Mouse (Mus musculus) heart, postnatal 0 days (tissue): ENCODE results near the gene Kcnt2. TPM values are rescaled to one million over a fixed set of nuclear protein-coding genes. Genes with fewer than 3 reads are reported as not detected.

Experiments used
- ATAC-seq: fragments of 200-750 bp; cut with Nextera tagmentation; 2 replicates; pipeline ENCODE4 v1.8.0; 2017; ENCODE audit warnings: low read depth, moderate number of reproducible peaks, moderate library complexity; ENCODE audit not compliant: insufficient read depth
- DNase-seq: peaks from one replicate; pipeline ENCODE4 v3.0.0-alpha.2; 2016; ENCODE audit warnings: low spot score
- H3K27ac ChIP-seq: fragments of 300-500 bp; sonication (generic); 2 replicates; pipeline ENCODE4 v1.5.1; 2014; ENCODE audit warnings: low read depth, mild to moderate bottlenecking
- H3K27me3 ChIP-seq: fragments of 300-500 bp; sonication (generic); 2 replicates; pipeline ENCODE4 v1.6.1; 2014; ENCODE audit warnings: low read length, mixed read lengths; ENCODE audit not compliant: control insufficient read depth, insufficient read depth
- H3K36me3 ChIP-seq: fragments of 300-500 bp; sonication (generic); replicated peaks from 2 replicates; pipeline ENCODE4 v1.6.1; 2014; ENCODE audit warnings: low read length, mixed read lengths; ENCODE audit not compliant: control insufficient read depth, insufficient read depth
- H3K4me1 ChIP-seq: fragments of 300-500 bp; sonication (generic); 2 replicates; pipeline ENCODE4 v1.6.1; 2014; ENCODE audit warnings: antibody characterized with exemption; ENCODE audit not compliant: control insufficient read depth, insufficient read depth
- H3K4me2 ChIP-seq: fragments of 300-500 bp; sonication (generic); 2 replicates; pipeline ENCODE4 v1.6.1; 2014; ENCODE audit warnings: low read depth, mild to moderate bottlenecking, low read length, moderate library complexity
- H3K4me3 ChIP-seq: fragments of 300-500 bp; sonication (generic); 2 replicates; pipeline ENCODE4 v1.5.1; 2014; ENCODE audit warnings: low read depth, low read length
- H3K9ac ChIP-seq: fragments of 300-500 bp; sonication (generic); replicated peaks from 2 replicates; pipeline ENCODE4 v1.6.1; 2014; ENCODE audit warnings: low read depth, low read length, mixed read lengths
- H3K9me3 ChIP-seq: fragments of 300-500 bp; sonication (generic); replicated peaks from 2 replicates; pipeline ENCODE4 v1.6.1; 2016; ENCODE audit warnings: low read length; ENCODE audit not compliant: control insufficient read depth
- CTCF ChIP-seq: IDR thresholded peaks from 2 replicates; pipeline ENCODE4 v1.5.1; 2016; ENCODE audit warnings: antibody characterized with exemption, control low read depth, low read depth
- EP300 ChIP-seq: IDR thresholded peaks from 2 replicates; pipeline ENCODE4 v1.6.1; 2016; ENCODE audit warnings: antibody characterized with exemption, low read depth
- whole genome bisulfite sequencing: fragments of 180-500 bp; shearing (Covaris S2); extraction: QIAGEN DNeasy Blood & Tissue Kit; methylation state at CpG from one replicate; pipeline ENCODE4 v1.1.7; 2014; 5-methylcytosine and 5-hydroxymethylcytosine counted together
- polyA plus RNA-seq: library from polyadenylated mRNA; unstranded; fragments of >200 nt; fragmentation: Nextera tagmentation; extraction: Ambion mirVana; gene quantifications from 2 replicates; pipeline ENCODE4 v1.2.1, GENCODE M21; 2015
- total RNA-seq: library from RNA; depleted of rRNA; stranded (reverse); fragments of >200 nt; gene quantifications from 2 replicates; pipeline ENCODE4 v1.2.3, GENCODE M21; 2014; ENCODE audit warnings: low replicate concordance; rRNA removed

Gene Kcnt2
- total and polyA plus RNA-seq, 2 experiments from 2014 or later = 0.38 to 0.42 TPM

DNA sequence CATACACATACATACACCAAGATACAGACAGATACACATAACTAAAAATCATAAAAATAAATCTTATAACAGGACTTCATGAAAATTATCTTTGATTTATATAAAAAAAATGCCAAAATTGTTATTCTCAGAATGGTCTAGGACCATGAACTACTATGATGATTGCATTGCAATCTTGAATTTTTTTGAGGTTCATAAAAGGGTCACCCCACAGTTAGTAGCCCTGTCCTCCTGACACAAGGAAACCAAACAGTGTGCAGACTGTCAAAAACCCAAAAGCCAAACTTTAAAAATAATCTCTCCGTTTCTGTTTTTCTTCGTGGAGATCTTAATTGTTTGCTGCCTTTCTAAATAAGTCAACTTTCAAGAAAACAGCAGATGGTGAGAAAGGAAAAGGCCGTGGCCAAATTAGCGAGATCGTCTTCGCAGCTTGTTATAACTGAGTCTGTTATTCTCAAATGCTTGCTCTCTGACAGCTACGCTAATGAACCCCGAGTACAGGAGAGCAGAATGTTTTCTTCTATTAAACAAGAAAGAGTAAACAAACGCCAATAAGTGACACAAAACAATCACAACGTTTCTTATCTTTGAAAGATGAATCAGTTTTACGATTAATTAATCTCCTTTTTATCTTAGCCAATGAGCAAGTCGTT lies 414.9 kb downstream of the Kcnt2 start:
- Histone ChIP-seq H3K4me1 (no peaks in the 10 kb centered on the region), H3K36me3 (no peaks in the 10 kb centered on the region), H3K9ac (no peak overlapping the region), H3K4me2 (peak overlapping the region; percentile 49), H3K4me3 (peak overlapping the region; percentile 22; the same call in 1 of the 2 replicates), H3K27me3 (no peaks in the 10 kb centered on the region), H3K27ac (no peak overlapping the region), H3K9me3 (no peaks in the 10 kb centered on the region)
- TF ChIP-seq EP300 (no peak), CTCF (no peak)
- no peak for DNase-seq
- ATAC-seq = no peak
- 39% methylated on average over 12 of the region's 12 CpGs for WGBS

DNA sequence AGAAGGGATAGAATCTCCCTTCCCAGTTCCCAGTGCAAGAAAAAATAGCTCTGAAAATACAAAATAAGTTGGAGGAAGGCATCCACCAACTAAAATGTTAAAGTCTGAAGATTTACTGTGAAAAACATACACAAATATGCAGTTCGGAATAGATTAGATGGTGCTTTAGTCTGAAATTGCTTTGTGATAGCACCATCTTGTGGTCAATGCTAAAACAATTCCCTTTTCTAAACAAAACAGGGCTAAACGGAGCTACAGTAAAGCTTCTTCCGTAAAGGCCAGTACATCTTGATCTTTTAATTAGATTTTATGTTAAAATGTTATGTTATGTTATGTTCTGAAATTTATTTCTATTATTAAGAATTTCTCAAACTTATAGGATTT lies 415.4 kb downstream of the Kcnt2 start:
- H3K9ac ChIP-seq = no peak overlapping the region
- DNase-seq (no peak), ATAC-seq (no peak)
- no peaks in the 10 kb centered on the region for H3K9me3 ChIP-seq
- TF ChIP-seq EP300 (no peak), CTCF (peak; percentile 62)
- H3K4me1 ChIP-seq = no peaks in the 10 kb centered on the region
- no peaks in the 10 kb centered on the region for H3K27me3 ChIP-seq
- no peaks in the 10 kb centered on the region for H3K36me3 ChIP-seq
- H3K4me3 ChIP-seq = peak overlapping the region; percentile 22; the same call in 1 of the 2 replicates
- H3K27ac ChIP-seq = no peak overlapping the region
- peak overlapping the region; percentile 49 for H3K4me2 ChIP-seq
- 26% methylated on average over 3 of the region's 3 CpGs for WGBS

Other genes with a start within 250 kb of the Kcnt2 start
- gene Cfh, start 62.4 kb upstream of the Kcnt2 start, total RNA-seq = 25.7 and 26.5 TPM in 2 replicates
- gene Cfh, start 62.4 kb upstream of the Kcnt2 start, polyA plus RNA-seq = 24.4 and 28.5 TPM in 2 replicates